Mouse (Mus musculus) layer of hippocampus, adult 2 months (tissue): ENCODE measurements at regions not wholly inside any gene's neighbourhood (a gene's known extent, or its start where the extent isn't known, plus 50 kb on each side); places are given as distances from the start of the nearest gene placed in this dataset.

Source experiments
- DNase-seq, 2 experiments: peaks; one replicate each; pipeline ENCODE4 v3.0.0; 2022; ENCODE audit warnings: low spot score in 2 of 2
- H3K27ac ChIP-seq: fragments of 200-600 bp; 2 replicates; pipeline ENCODE4 v1.8.1; 2022
- H3K4me3 ChIP-seq: fragments of 200-600 bp; 2 replicates; pipeline ENCODE4 v1.8.1; 2022; ENCODE audit warnings: mild to moderate bottlenecking
- CTCF ChIP-seq: fragments of 200-600 bp; conservative IDR thresholded peaks from 2 replicates; pipeline ENCODE4 v1.8.1; 2022; ENCODE audit warnings: antibody characterized with exemption, mild to moderate bottlenecking, moderate library complexity

- no peak overlapping the region for H3K27ac ChIP-seq
- DNase-seq: no peak
- no peak overlapping the region for H3K4me3 ChIP-seq
- no peak for TF ChIP-seq CTCF
Observed at GRCm38 (mm10) chr3:52929827-52930605, 87.0 kb downstream of the Cog6 start.

- no peak for TF ChIP-seq CTCF
- Histone ChIP-seq H3K27ac (no peak overlapping the region), H3K4me3 (no peak overlapping the region)
- no peak for DNase-seq
Observed at GRCm38 (mm10) chr3:52927361-52927841, 89.6 kb downstream of the Cog6 start.

- TF ChIP-seq CTCF: no peak
Observed at GRCm38 (mm10) chr3:52926549-52926948, 90.5 kb downstream of the Cog6 start.

GRCm38 (mm10) chr3:52925223-52925622 is 91.8 kb downstream of the Cog6 start:
- DNase-seq: no peak
- peak; percentile 81 for TF ChIP-seq CTCF
- no peak overlapping the region for H3K4me3 ChIP-seq
- H3K27ac ChIP-seq: no peak overlapping the region

More at GRCm38 (mm10) chr3:52926549-52926948, 90.5 kb downstream of the Cog6 start:
- Histone ChIP-seq H3K4me3 (no peak overlapping the region), H3K27ac (no peak overlapping the region)
- DNase-seq: no peak

- DNase-seq: no peak
- no peak overlapping the region for H3K27ac ChIP-seq
- H3K4me3 ChIP-seq: no peak overlapping the region
- no peak for TF ChIP-seq CTCF
Observed at GRCm38 (mm10) chr3:52924631-52925030, 92.4 kb downstream of the Cog6 start.

GRCm38 (mm10) chr3:52923824-52924559 is 93.0 kb downstream of the Cog6 start:
- no peak for DNase-seq
- no peak overlapping the region for H3K27ac ChIP-seq
- no peak for TF ChIP-seq CTCF

GRCm38 (mm10) chr3:52922411-52922810 is 94.6 kb downstream of the Cog6 start:
- no peak for DNase-seq
- TF ChIP-seq CTCF: no peak
- no peak overlapping the region for H3K27ac ChIP-seq
- H3K4me3 ChIP-seq: no peak overlapping the region

More at GRCm38 (mm10) chr3:52923824-52924559, 93.0 kb downstream of the Cog6 start:
- no peak overlapping the region for H3K4me3 ChIP-seq

- TF ChIP-seq CTCF: peak; percentile 68
- Histone ChIP-seq H3K4me3 (no peak overlapping the region), H3K27ac (no peak overlapping the region)
- DNase-seq: no peak
Observed at GRCm38 (mm10) chr3:52906823-52907564, 110.0 kb downstream of the Cog6 start.

GRCm38 (mm10) chr3:52904028-52904427 is 113.0 kb downstream of the Cog6 start:
- H3K4me3 ChIP-seq: no peak overlapping the region
- TF ChIP-seq CTCF: no peak
- DNase-seq: no peak

GRCm38 (mm10) chr3:52897665-52898064 is 119.4 kb downstream of the Cog6 start:
- no peak for DNase-seq
- Histone ChIP-seq H3K4me3 (no peak overlapping the region), H3K27ac (no peak overlapping the region)
- no peak for TF ChIP-seq CTCF

More at GRCm38 (mm10) chr3:52904028-52904427, 113.0 kb downstream of the Cog6 start:
- H3K27ac ChIP-seq: no peak overlapping the region

GRCm38 (mm10) chr3:52896462-52896861 is 120.6 kb downstream of the Cog6 start:
- DNase-seq: no peak
- no peak for TF ChIP-seq CTCF
- H3K4me3 ChIP-seq: no peak overlapping the region
- H3K27ac ChIP-seq: no peak overlapping the region

GRCm38 (mm10) chr3:52895751-52896150 is 121.3 kb downstream of the Cog6 start:
- Histone ChIP-seq H3K4me3 (no peak overlapping the region), H3K27ac (no peak overlapping the region)
- no peak for DNase-seq
- TF ChIP-seq CTCF: no peak

- Histone ChIP-seq H3K4me3 (no peak overlapping the region), H3K27ac (no peak overlapping the region)
- no peak for TF ChIP-seq CTCF
- DNase-seq: no peak
Observed at GRCm38 (mm10) chr3:52894812-52895211, 122.2 kb downstream of the Cog6 start.
